Mouse (Mus musculus): ENCODE data around the gene Lypd4. TPM values are rescaled to one million over a fixed set of nuclear protein-coding genes. Genes with fewer than 3 reads are reported as not detected.
"Not testable (repeated sequence)": the region's sequence is repeated elsewhere in the genome, so short reads cannot be mapped to it uniquely, and the experiment has no call there.

The Lypd4 gene
- polyA plus RNA-seq, 1 experiment from 2014 or later, result not detected

DNA sequence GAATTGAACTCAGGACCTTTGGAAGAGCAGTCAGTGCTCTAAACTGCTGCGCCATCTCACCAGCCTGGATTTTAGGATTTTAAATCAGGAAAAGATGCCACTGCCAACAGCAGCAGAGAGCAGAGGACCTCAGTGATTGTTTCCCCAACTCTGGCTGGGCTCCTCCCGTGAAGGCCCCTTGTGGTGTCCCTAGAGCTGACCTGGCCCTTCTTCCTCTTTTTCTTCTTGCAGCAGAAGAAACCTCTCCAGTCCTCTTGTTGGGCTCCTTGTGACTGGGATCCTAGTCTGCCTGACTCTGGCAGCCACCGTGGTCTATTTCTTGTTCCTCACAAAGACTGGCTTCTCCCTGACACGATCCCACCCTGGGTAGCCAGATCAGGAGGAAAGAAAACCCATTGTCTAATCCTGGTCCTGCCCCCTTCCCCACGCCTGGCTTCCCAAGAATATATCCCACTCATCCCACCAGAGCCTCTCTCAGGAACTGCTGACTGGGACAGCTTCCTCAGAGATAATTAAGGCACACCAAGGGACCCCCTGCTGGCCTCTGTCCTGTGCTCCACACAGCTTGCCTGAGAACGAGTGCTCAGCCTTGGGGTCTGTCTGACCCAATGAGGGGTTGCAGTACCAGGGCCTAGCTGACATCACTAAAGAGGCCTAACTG lies 13.2 kb downstream of the Lypd4 start:
- Histone ChIP-seq H3K4me3 (ENCODE audit: low read depth, low read length) (no peak overlapping the region), H3K36me3 (ENCODE audit: control insufficient read depth, insufficient read depth) (no peaks in the 10 kb centered on the region), H3K27ac (ENCODE audit: low read length) (peak overlapping the region; percentile 41), H3K9ac (ENCODE audit: low read depth, low read length) (no peak overlapping the region; the same call in 1 of the 2 replicates), H3K4me1 (ENCODE audit: control insufficient read depth, low read depth, low read length) (peaks cover 70% of the 10 kb centered on the region), H3K9me3 (replicated peaks; ENCODE audit: control insufficient read depth, low read length) (no peaks in the 10 kb centered on the region), H3K4me2 (ENCODE audit: low read depth, low read length) (no peak overlapping the region), H3K27me3 (ENCODE audit: control insufficient read depth, insufficient read depth, low read depth, low read length) (no peaks in the 10 kb centered on the region)
- WGBS (ENCODE audit: insufficient replicate concordance), result 27% methylated on average over 6 of the region's 6 CpGs
- no peak for ATAC-seq (ENCODE audit: low read depth)

DNA sequence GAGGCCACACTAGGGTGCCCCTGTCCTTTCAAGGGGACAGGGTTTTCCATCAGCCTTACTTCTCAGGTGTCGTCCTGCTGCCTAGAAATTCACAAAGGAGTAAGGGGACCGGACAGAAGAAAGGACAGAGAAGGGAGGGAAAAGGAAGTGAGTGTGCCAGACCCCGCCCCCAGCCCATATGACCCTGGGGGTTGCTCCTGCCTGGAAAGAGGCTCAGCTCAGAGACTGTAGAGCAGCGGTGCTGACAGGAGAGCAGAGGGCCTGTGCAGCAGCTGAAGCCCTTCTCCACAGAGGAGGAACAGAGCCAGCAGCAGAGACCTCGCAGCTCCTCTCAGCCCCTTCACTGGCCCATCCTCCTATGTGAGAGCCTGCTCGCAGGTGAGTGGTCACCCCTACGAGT lies 16.0 kb downstream of the Lypd4 start:
- H3K4me3 ChIP-seq (ENCODE audit: low read depth, low read length), result peak overlapping the region; percentile 31
- 38% methylated on average over 7 of the region's 7 CpGs for WGBS (ENCODE audit: insufficient replicate concordance)
- H3K4me2 ChIP-seq (ENCODE audit: low read depth, low read length), result peak overlapping the region; percentile 70
- H3K27me3 ChIP-seq (ENCODE audit: control insufficient read depth, insufficient read depth, low read depth, low read length), result no peaks in the 10 kb centered on the region
- no peak for ATAC-seq (ENCODE audit: low read depth)
- H3K9me3 ChIP-seq (replicated peaks; ENCODE audit: control insufficient read depth, low read length), result no peaks in the 10 kb centered on the region
- peaks cover 69% of the 10 kb centered on the region for H3K4me1 ChIP-seq (ENCODE audit: control insufficient read depth, low read depth, low read length)
- peak overlapping the region; percentile 60 for H3K9ac ChIP-seq (ENCODE audit: low read depth, low read length)
- no peaks in the 10 kb centered on the region for H3K36me3 ChIP-seq (ENCODE audit: control insufficient read depth, insufficient read depth)
- H3K27ac ChIP-seq (ENCODE audit: low read length), result peak overlapping the region; percentile 100

DNA sequence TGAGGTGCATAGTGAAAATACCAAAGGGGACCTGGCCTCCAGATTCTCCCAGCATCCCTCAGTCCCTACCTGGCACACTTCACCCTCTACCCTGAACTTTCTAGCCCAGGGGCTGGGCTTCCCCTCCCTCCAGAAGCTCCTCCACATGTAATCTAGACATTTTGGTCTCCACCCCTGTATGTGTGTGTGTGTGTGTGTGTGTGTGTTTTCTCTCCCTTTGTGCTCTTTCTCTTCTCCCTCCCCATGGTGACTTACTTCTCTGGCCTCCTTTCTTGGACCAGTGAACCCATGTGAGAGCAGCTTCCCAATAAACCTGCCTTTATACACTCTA lies 16.5 kb downstream of the Lypd4 start:
- Histone ChIP-seq H3K9me3 (replicated peaks; ENCODE audit: control insufficient read depth, low read length) (no peaks in the 10 kb centered on the region), H3K27ac (ENCODE audit: low read length) (peak overlapping the region; percentile 100), H3K4me3 (ENCODE audit: low read depth, low read length) (peak overlapping the region; percentile 31), H3K4me2 (ENCODE audit: low read depth, low read length) (peak overlapping the region; percentile 70), H3K36me3 (ENCODE audit: control insufficient read depth, insufficient read depth) (no peaks in the 10 kb centered on the region), H3K4me1 (ENCODE audit: control insufficient read depth, low read depth, low read length) (peaks cover 64% of the 10 kb centered on the region), H3K27me3 (ENCODE audit: control insufficient read depth, insufficient read depth, low read depth, low read length) (no peaks in the 10 kb centered on the region), H3K9ac (ENCODE audit: low read depth, low read length) (peak overlapping the region; percentile 60)
- ATAC-seq (ENCODE audit: low read depth), result peak; percentile 66

DNA sequence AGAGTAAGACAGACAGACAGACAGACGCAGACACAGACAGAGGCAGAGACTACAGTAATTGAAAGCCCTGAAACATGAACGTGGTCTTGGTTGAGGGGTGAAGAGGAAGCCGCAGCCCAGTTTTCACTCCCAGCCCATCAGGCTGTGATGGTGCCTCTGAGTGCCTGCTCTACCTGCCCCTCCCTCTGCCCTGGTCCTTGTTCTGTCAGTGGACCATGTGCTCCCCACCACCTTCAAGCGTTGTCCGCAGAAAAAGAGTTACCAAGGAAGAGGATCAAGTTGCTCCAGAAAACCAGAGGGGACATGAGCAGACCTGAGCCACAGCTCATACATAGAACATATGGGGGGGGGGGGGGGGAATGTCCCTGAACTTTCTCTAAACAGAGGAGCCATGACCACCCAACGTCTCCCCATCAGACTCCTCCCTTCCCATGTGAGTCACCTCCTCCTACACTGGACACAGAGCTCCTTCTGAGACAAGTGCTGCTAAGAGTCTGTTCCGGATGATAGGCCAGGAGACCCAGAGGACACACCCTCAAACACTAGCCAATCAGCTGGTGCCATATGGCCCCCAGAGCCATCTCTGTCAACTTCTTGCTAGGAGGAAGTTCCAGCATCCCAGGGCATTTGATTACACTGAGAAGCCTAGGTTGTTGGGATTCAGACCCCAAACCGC lies 17.0 kb downstream of the Lypd4 start:
- Histone ChIP-seq H3K36me3 (ENCODE audit: control insufficient read depth, insufficient read depth) (no peaks in the 10 kb centered on the region), H3K4me2 (ENCODE audit: low read depth, low read length) (peak overlapping the region; percentile 70), H3K27me3 (ENCODE audit: control insufficient read depth, insufficient read depth, low read depth, low read length) (no peaks in the 10 kb centered on the region), H3K4me1 (ENCODE audit: control insufficient read depth, low read depth, low read length) (peaks cover 59% of the 10 kb centered on the region), H3K4me3 (ENCODE audit: low read depth, low read length) (peak overlapping the region; percentile 54), H3K9ac (ENCODE audit: low read depth, low read length) (peak overlapping the region; percentile 72), H3K9me3 (replicated peaks; ENCODE audit: control insufficient read depth, low read length) (no peaks in the 10 kb centered on the region), H3K27ac (ENCODE audit: low read length) (peak overlapping the region; percentile 100)
- 31% methylated on average over 8 of the region's 8 CpGs for WGBS (ENCODE audit: insufficient replicate concordance)
- ATAC-seq (ENCODE audit: low read depth), result peak; percentile 95

DNA sequence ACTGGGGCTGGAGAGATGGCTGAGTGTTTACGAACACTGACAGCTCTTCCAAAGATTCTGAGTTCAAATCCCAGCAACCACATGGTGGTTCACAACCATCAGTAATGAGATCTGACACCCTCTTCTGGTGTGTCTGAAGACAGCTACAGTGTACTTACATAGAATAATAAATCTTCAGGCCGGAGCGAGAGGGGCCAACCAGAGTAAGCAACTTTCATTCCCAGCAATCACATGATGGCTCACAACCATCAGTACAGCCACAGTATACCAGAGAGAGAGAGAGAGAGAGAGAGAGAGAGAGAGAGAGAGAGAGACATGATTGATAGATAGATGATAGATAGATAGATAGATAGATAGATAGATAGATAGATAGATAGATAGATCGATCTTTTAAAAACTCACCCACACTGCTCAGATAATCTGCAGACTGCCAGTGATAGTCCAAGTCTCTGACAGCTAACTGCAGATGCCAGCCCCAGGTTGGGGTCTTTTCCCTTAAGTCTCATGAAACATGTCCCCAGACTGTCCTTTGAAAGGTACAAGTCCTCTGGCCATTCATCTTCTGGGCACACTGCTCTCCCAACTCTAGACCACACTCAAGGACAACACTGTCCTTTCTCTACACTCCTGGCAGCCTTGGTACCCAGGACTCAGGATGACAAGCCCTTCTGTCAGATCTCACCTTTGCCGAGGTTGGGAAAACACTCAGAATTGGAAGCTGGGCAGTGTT lies 18.0 kb downstream of the Lypd4 start:
- peak overlapping the region; percentile 70 for H3K4me2 ChIP-seq (ENCODE audit: low read depth, low read length)
- H3K9ac ChIP-seq (ENCODE audit: low read depth, low read length), result peak overlapping the region; percentile 72
- H3K9me3 ChIP-seq (replicated peaks; ENCODE audit: control insufficient read depth, low read length), result no peaks in the 10 kb centered on the region
- ATAC-seq (ENCODE audit: low read depth), result no peak
- H3K27ac ChIP-seq (ENCODE audit: low read length), result peak overlapping the region; percentile 100
- 62% methylated on average over 5 of the region's 5 CpGs for WGBS (ENCODE audit: insufficient replicate concordance)
- H3K36me3 ChIP-seq (ENCODE audit: control insufficient read depth, insufficient read depth), result no peaks in the 10 kb centered on the region
- H3K4me3 ChIP-seq (ENCODE audit: low read depth, low read length), result peak overlapping the region; percentile 54
- no peaks in the 10 kb centered on the region for H3K27me3 ChIP-seq (ENCODE audit: control insufficient read depth, insufficient read depth, low read depth, low read length)
- peaks cover 50% of the 10 kb centered on the region for H3K4me1 ChIP-seq (ENCODE audit: control insufficient read depth, low read depth, low read length)

DNA sequence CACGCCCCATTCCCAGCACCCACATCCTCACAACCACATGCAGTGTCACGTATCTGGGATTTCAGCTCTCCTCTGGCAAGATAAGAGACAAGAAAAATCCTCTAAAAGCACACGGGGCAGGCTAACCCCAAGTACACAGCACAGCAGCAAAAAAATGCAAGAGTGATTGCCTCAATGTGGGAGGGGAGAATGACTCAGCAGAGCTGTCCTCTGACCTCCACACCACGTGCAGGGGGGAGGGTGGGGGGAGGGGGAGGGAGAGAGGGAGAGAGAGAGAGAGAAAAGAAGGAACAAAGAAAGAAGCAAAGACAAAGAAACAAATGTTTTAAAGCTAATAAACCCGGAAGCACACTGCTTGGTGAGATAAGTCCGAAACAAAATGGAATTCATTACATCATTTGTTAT lies 18.8 kb downstream of the Lypd4 start:
- Histone ChIP-seq H3K27ac (ENCODE audit: low read length) (peak overlapping the region; percentile 100), H3K4me2 (ENCODE audit: low read depth, low read length) (peak overlapping the region; percentile 70), H3K9ac (ENCODE audit: low read depth, low read length) (peak overlapping the region; percentile 52), H3K4me1 (ENCODE audit: control insufficient read depth, low read depth, low read length) (peaks cover 54% of the 10 kb centered on the region), H3K4me3 (ENCODE audit: low read depth, low read length) (peak overlapping the region; percentile 54), H3K27me3 (ENCODE audit: control insufficient read depth, insufficient read depth, low read depth, low read length) (no peaks in the 10 kb centered on the region), H3K36me3 (ENCODE audit: control insufficient read depth, insufficient read depth) (no peaks in the 10 kb centered on the region), H3K9me3 (replicated peaks; ENCODE audit: control insufficient read depth, low read length) (no peaks in the 10 kb centered on the region)
- 8% methylated on average over 6 of the region's 6 CpGs for WGBS (ENCODE audit: insufficient replicate concordance)
- peak; percentile 55 for ATAC-seq (ENCODE audit: low read depth)

DNA sequence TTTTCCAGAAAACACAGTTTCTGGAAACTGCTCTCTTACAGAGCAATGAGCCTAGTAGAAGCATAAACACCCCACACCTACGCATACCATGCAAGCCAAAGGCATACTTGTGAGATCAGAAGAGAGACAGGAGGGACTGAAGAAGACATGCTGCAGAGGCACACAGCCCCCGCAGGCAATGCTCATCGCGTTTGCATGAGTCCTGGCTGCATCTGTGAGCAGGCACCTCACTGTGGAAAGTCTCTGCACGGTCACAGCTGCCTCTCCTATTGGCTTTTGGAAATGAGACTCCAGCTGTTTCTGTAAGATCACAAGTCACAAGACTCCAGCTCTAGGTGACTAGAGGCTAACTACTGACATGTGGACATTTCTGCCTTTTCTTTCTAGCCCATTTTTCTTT lies 19.6 kb downstream of the Lypd4 start:
- peak overlapping the region; percentile 48 for H3K9ac ChIP-seq (ENCODE audit: low read depth, low read length)
- ATAC-seq (ENCODE audit: low read depth), result no peak
- 27% methylated on average over 5 of the region's 5 CpGs for WGBS (ENCODE audit: insufficient replicate concordance)
- H3K9me3 ChIP-seq (replicated peaks; ENCODE audit: control insufficient read depth, low read length), result no peaks in the 10 kb centered on the region
- H3K27ac ChIP-seq (ENCODE audit: low read length), result peak overlapping the region; percentile 84
- peak overlapping the region; percentile 70 for H3K4me2 ChIP-seq (ENCODE audit: low read depth, low read length)
- peaks cover 54% of the 10 kb centered on the region for H3K4me1 ChIP-seq (ENCODE audit: control insufficient read depth, low read depth, low read length)
- H3K36me3 ChIP-seq (ENCODE audit: control insufficient read depth, insufficient read depth), result no peaks in the 10 kb centered on the region
- peak overlapping the region; percentile 47 for H3K4me3 ChIP-seq (ENCODE audit: low read depth, low read length)
- H3K27me3 ChIP-seq (ENCODE audit: control insufficient read depth, insufficient read depth, low read depth, low read length), result no peaks in the 10 kb centered on the region

DNA sequence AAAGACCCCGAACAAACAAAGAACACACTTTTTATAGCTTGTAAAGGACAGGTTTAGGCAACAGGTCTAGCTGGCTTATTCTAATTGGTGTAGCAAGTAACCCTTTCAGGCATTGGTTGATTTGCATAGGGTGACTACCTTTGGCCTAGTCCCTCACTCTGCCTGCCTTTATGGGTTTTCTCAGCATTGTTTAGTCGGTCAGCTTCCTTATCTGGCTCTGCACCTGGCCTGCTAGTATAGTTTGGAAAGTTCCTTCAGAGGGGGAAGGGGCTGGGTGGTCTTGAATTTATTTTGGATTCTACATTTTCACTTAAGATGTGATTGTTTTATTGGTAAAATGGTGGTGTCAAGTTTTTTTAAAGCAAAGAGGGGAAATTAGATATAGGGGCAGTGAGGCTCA lies 23.2 kb downstream of the Lypd4 start:
- not testable (repeated sequence) for ATAC-seq (ENCODE audit: low read depth); H3K36me3 ChIP-seq (ENCODE audit: control insufficient read depth, insufficient read depth)
- 18% methylated on average over 2 of the region's 2 CpGs for WGBS (ENCODE audit: insufficient replicate concordance)

DNA sequence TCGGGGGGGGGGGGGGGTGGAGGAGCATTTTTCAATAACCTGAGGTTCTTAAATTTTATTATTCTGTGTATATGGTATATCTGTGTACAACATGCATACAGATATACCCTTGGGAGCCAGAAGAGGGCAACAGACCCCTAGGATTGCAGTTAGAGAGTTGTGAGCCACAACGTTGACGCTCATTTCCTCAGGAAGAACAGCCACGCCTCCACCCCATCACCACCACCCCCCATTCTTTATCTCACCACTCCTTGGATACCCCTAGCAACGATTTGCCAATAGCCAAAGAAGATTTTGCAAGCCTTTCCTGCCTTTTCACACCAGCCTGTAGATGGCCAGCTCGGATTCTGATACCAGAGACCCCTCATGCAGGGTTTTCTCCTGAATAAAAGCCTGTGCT lies 24.0 kb downstream of the Lypd4 start:
- Histone ChIP-seq H3K4me3 (ENCODE audit: low read depth, low read length) (no peak overlapping the region), H3K9ac (ENCODE audit: low read depth, low read length) (no peak overlapping the region), H3K9me3 (replicated peaks; ENCODE audit: control insufficient read depth, low read length) (no peaks in the 10 kb centered on the region), H3K4me2 (ENCODE audit: low read depth, low read length) (0 out of 2 replicates have a peak overlapping the region, but pooled peaks have one; percentile 4), H3K36me3 (ENCODE audit: control insufficient read depth, insufficient read depth) (no peaks in the 10 kb centered on the region), H3K4me1 (ENCODE audit: control insufficient read depth, low read depth, low read length) (peaks cover 19% of the 10 kb centered on the region), H3K27me3 (ENCODE audit: control insufficient read depth, insufficient read depth, low read depth, low read length) (no peaks in the 10 kb centered on the region), H3K27ac (ENCODE audit: low read length) (no peak overlapping the region)
- WGBS (ENCODE audit: insufficient replicate concordance), result 1% methylated on average over 6 of the region's 6 CpGs
- peak; percentile 79 for ATAC-seq (ENCODE audit: low read depth)

More for the DNA sequence above, 23.2 kb downstream of the Lypd4 start:
- peaks cover 28% of the 10 kb centered on the region for H3K4me1 ChIP-seq (ENCODE audit: control insufficient read depth, low read depth, low read length)
- H3K27me3 ChIP-seq (ENCODE audit: control insufficient read depth, insufficient read depth, low read depth, low read length); H3K4me3 ChIP-seq (ENCODE audit: low read depth, low read length); H3K27ac ChIP-seq (ENCODE audit: low read length); H3K4me2 ChIP-seq (ENCODE audit: low read depth, low read length); H3K9ac ChIP-seq (ENCODE audit: low read depth, low read length); H3K9me3 ChIP-seq (replicated peaks; ENCODE audit: control insufficient read depth, low read length): not testable (repeated sequence)

Data from liver, embryonic 16.5 days (tissue).